Mouse (Mus musculus): Measurements from ENCODE around the gene Atxn7l2. TPM values are rescaled to one million over a fixed set of nuclear protein-coding genes. Genes with fewer than 3 reads are reported as not detected.

Atxn7l2 gene
- polyA plus RNA-seq, 1 experiment: 25.9 TPM

DNA sequence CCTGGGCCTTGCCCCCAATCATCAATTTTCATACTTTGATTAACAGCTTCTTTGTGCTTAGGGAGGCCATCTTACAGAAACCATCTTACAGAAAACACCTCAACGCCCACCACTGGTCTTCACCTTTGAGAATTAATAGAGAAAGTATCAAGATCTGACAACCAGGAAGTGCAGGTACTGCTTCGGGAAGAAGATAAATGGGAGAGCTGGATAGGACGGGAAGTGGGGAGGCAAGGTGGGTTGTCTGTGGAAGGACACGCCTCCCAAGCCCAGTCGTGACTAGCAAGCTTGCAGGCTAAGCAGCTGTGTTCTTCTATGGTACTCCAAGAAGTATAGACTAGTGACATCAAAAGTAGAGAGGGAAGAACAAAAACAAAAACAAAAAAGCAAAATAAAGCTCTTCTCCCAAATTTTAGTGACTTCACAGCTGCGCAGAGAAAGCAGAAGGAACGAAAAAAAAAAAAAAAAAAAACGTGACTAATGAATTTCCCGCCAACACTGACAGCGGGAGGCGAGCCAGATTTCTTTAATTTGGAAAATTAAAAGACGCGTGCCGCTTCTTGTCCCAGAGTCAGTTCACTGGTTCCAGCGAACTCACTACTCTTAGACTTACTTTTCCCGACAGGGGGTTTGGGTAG, 25.2 kb downstream of the Atxn7l2 start:
- 4% methylated on average over 16 of the region's 16 CpGs for WGBS

DNA sequence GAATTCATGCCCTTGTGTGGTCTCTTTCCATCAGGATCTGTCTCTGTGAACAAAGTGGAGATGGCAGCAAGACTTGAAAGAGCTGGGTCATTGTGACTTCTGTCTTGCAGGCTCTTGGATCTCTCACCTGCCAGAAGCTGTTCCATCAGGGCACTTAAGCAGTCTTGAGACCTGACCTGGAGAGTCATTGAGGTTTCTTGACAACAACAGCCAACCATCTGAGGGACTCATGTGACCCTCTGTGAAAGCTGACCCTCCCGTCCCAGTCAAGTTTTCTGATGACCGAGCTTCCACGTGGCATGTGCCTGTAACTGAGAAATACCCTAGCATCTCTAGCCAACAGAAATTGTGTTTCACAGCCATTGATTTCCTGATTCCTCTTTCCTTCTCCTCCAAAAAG, 26.0 kb downstream of the Atxn7l2 start:
- Histone ChIP-seq H3K27ac (ENCODE audit: insufficient read depth, low read length) (no peak overlapping the region), H3K4me1 (ENCODE audit: control insufficient read depth, insufficient read depth, low read length) (peaks cover 27% of the 10 kb centered on the region), H3K27me3 (ENCODE audit: control insufficient read depth, insufficient read depth, low read length) (no peaks in the 10 kb centered on the region), H3K4me3 (replicated peaks; ENCODE audit: insufficient read depth, low read depth, low read length) (no peak overlapping the region)
- no peak for TF ChIP-seq POLR2A (IDR thresholded peaks at IDR 0.05; ENCODE audit: borderline replicate concordance, insufficient read depth, low read length)
- TF ChIP-seq CTCF (IDR thresholded peaks at IDR 0.05; ENCODE audit: borderline replicate concordance, insufficient read depth, low read depth, low read length): no peak
- WGBS: 83% methylated on average over 3 of the region's 3 CpGs
- no peak for DNase-seq

More for the DNA sequence above, 25.2 kb downstream of the Atxn7l2 start:
- DNase-seq: peak in 1 of 2 experiments; percentile 22
- H3K4me1 ChIP-seq (ENCODE audit: control insufficient read depth, insufficient read depth, low read length): peaks cover 34% of the 10 kb centered on the region
- no peak overlapping the region for H3K27ac ChIP-seq (ENCODE audit: insufficient read depth, low read length)
- H3K4me3 ChIP-seq (replicated peaks; ENCODE audit: insufficient read depth, low read depth, low read length): peak overlapping the region; percentile 87
- TF ChIP-seq POLR2A (IDR thresholded peaks at IDR 0.05; ENCODE audit: borderline replicate concordance, insufficient read depth, low read length) (no peak), CTCF (IDR thresholded peaks at IDR 0.05; ENCODE audit: borderline replicate concordance, insufficient read depth, low read depth, low read length) (no peak)
- no peaks in the 10 kb centered on the region for H3K27me3 ChIP-seq (ENCODE audit: control insufficient read depth, insufficient read depth, low read length)

GRCm38 (mm10) chr3:108180514-108180913, 30.2 kb downstream of the Atxn7l2 start:
- DNase-seq: no peak
- Histone ChIP-seq H3K4me1 (ENCODE audit: control insufficient read depth, insufficient read depth, low read length) (peaks cover 3% of the 10 kb centered on the region; the same call in 1 of the 2 replicates), H3K4me3 (replicated peaks; ENCODE audit: insufficient read depth, low read depth, low read length) (no peak overlapping the region), H3K27ac (ENCODE audit: insufficient read depth, low read length) (no peak overlapping the region), H3K27me3 (ENCODE audit: control insufficient read depth, insufficient read depth, low read length) (no peaks in the 10 kb centered on the region)
- no peak for TF ChIP-seq CTCF (IDR thresholded peaks at IDR 0.05; ENCODE audit: borderline replicate concordance, insufficient read depth, low read depth, low read length)
- TF ChIP-seq POLR2A (IDR thresholded peaks at IDR 0.05; ENCODE audit: borderline replicate concordance, insufficient read depth, low read length): no peak
- WGBS: 56% methylated on average over 2 of the region's 2 CpGs

GRCm38 (mm10) chr3:108178756-108179715, 31.7 kb downstream of the Atxn7l2 start:
- Histone ChIP-seq H3K27ac (ENCODE audit: insufficient read depth, low read length) (no peak overlapping the region), H3K4me3 (replicated peaks; ENCODE audit: insufficient read depth, low read depth, low read length) (no peak overlapping the region), H3K4me1 (ENCODE audit: control insufficient read depth, insufficient read depth, low read length) (peaks cover 8% of the 10 kb centered on the region), H3K27me3 (ENCODE audit: control insufficient read depth, insufficient read depth, low read length) (no peaks in the 10 kb centered on the region)
- TF ChIP-seq POLR2A (IDR thresholded peaks at IDR 0.05; ENCODE audit: borderline replicate concordance, insufficient read depth, low read length): no peak
- no peak for TF ChIP-seq CTCF (IDR thresholded peaks at IDR 0.05; ENCODE audit: borderline replicate concordance, insufficient read depth, low read depth, low read length)
- 56% methylated on average over 7 of the region's 7 CpGs for WGBS
- no peak for DNase-seq

GRCm38 (mm10) chr3:108174672-108175531, 35.8 kb downstream of the Atxn7l2 start:
- H3K4me3 ChIP-seq (replicated peaks; ENCODE audit: insufficient read depth, low read depth, low read length): peak overlapping the region; percentile 27

GRCm38 (mm10) chr3:108169199-108169598, 41.5 kb downstream of the Atxn7l2 start:
- DNase-seq: no peak
- 49% methylated on average over 3 of the region's 3 CpGs for WGBS
- Histone ChIP-seq H3K4me3 (replicated peaks; ENCODE audit: insufficient read depth, low read depth, low read length) (no peak overlapping the region), H3K27ac (ENCODE audit: insufficient read depth, low read length) (no peak overlapping the region), H3K27me3 (ENCODE audit: control insufficient read depth, insufficient read depth, low read length) (no peaks in the 10 kb centered on the region), H3K4me1 (ENCODE audit: control insufficient read depth, insufficient read depth, low read length) (no peaks in the 10 kb centered on the region)
- TF ChIP-seq POLR2A (IDR thresholded peaks at IDR 0.05; ENCODE audit: borderline replicate concordance, insufficient read depth, low read length): no peak
- TF ChIP-seq CTCF (IDR thresholded peaks at IDR 0.05; ENCODE audit: borderline replicate concordance, insufficient read depth, low read depth, low read length): no peak

More at GRCm38 (mm10) chr3:108174672-108175531, 35.8 kb downstream of the Atxn7l2 start:
- Histone ChIP-seq H3K27me3 (ENCODE audit: control insufficient read depth, insufficient read depth, low read length) (no peaks in the 10 kb centered on the region), H3K4me1 (ENCODE audit: control insufficient read depth, insufficient read depth, low read length) (peaks cover 8% of the 10 kb centered on the region), H3K27ac (ENCODE audit: insufficient read depth, low read length) (peak overlapping the region; percentile 19)
- 21% methylated on average over 14 of the region's 14 CpGs for WGBS
- peak; percentile 64 to 72 for DNase-seq
- no peak for TF ChIP-seq POLR2A (IDR thresholded peaks at IDR 0.05; ENCODE audit: borderline replicate concordance, insufficient read depth, low read length)
- TF ChIP-seq CTCF (IDR thresholded peaks at IDR 0.05; ENCODE audit: borderline replicate concordance, insufficient read depth, low read depth, low read length): no peak

GRCm38 (mm10) chr3:108167499-108167898, 43.2 kb downstream of the Atxn7l2 start:
- H3K27ac ChIP-seq (ENCODE audit: insufficient read depth, low read length): no peak overlapping the region
- no peak for TF ChIP-seq POLR2A (IDR thresholded peaks at IDR 0.05; ENCODE audit: borderline replicate concordance, insufficient read depth, low read length)
- TF ChIP-seq CTCF (IDR thresholded peaks at IDR 0.05; ENCODE audit: borderline replicate concordance, insufficient read depth, low read depth, low read length): no peak
- no peaks in the 10 kb centered on the region for H3K27me3 ChIP-seq (ENCODE audit: control insufficient read depth, insufficient read depth, low read length)
- no peak overlapping the region for H3K4me3 ChIP-seq (replicated peaks; ENCODE audit: insufficient read depth, low read depth, low read length)
- H3K4me1 ChIP-seq (ENCODE audit: control insufficient read depth, insufficient read depth, low read length): no peaks in the 10 kb centered on the region
- no peak for DNase-seq
- 51% methylated on average over 14 of the region's 14 CpGs for whole genome bisulfite sequencing
